Mouse (Mus musculus): ENCODE data around the gene Defa33.
"Not testable (repeated sequence)": the region's sequence is repeated elsewhere in the genome, so short reads cannot be mapped to it uniquely, and the experiment has no call there.

Gene Defa33
- long read RNA-seq, experiment 1: 0 reads
- long read RNA-seq, experiment 2: 0 reads

DNA sequence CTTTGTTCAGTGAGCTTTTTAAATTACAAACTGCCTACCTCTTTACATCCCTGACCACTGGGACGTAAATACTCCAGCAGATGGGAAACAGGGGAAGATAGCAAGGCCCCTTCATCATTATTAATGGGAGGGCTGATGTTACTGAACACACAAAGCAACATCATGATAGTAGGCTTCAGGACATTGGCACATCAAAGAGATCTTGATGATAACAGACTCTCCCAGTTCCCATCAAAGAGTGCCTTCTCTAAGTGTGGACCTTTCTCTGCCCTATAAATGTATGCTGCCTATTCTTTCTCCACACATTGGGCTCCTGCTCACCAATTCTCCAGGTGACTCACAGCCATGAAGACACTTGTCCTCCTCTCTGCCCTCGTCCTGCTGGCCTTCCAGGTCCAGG, at the start of gene Defa33:
Gene Defa33, plus strand, starts transcription at position 301 of the 400 bp plus-strand sequence.
- intact Hi-C loops (cut with DNase I): not testable (repeated sequence)

DNA sequence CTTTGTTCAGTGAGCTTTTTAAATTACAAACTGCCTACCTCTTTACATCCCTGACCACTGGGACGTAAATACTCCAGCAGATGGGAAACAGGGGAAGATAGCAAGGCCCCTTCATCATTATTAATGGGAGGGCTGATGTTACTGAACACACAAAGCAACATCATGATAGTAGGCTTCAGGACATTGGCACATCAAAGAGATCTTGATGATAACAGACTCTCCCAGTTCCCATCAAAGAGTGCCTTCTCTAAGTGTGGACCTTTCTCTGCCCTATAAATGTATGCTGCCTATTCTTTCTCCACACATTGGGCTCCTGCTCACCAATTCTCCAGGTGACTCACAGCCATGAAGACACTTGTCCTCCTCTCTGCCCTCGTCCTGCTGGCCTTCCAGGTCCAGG, 13.4 kb upstream of the Defa33 start, which contains the start of gene Defa2:
Gene Defa2, plus strand, starts transcription at position 301 of the 400 bp plus-strand sequence.
- intact Hi-C loops (cut with DNase I): not testable (repeated sequence)

DNA sequence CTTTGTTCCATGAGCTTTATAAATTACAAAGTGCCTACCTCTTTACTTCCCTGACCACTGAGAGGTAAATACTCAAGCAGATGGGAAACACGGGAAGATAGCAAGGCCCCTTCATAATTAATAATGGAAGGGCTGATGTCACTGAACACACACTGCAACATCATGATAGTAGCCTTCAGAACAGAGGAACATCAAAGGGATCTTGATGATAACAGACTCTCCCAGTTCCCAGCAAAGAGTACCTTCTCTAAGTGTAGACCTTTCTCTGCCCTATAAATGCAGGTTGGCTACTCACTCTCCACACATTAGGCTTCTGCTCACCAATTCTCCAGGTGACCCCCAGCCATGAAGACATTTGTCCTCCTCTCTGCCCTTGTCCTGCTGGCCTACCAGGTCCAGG, 35.5 kb downstream of the Defa33 start, which contains the start of gene Defa36:
Gene Defa36, plus strand, starts transcription at position 301 of the 400 bp plus-strand sequence.
- intact Hi-C loops (cut with DNase I): not testable (repeated sequence)
